Comparison of ENCODE assay signal across 8 mouse cellular contexts in genomic region chr1:160195337-160195663, GRCm38 (mm10). TPM values are rescaled to one million over a fixed set of nuclear protein-coding genes. Genes with fewer than 3 reads are reported as not detected.
A peak's percentile ranks its signal among the peaks of the same experiment; 100 is the strongest.
DNase-seq lines count a peak whose midpoint lies in the region; ATAC-seq lines count a peak whose summit lies in the region.

No protein-coding gene starts in this region.

- peak overlapping the region; percentile 87 for H3K9ac ChIP-seq in heart, embryonic 13.5 days

- intact Hi-C loops in heart, postnatal 10 days (cut with DNase I), result loop anchor here (2.0 to 10.0 kb wide), 2 partner anchors 18 to 960 kb away; partner anchors contain the start of genes Cacybp and Cop1
- intact Hi-C loops in gastrocnemius, postnatal 36 days (cut with DNase I), result loop anchor here (1.0 kb wide), 1 partner anchor 17 kb away; the partner anchor contains the start of gene Cacybp

- peak overlapping the region; percentile 78 for H3K27ac ChIP-seq in heart, embryonic 13.5 days (replicated peaks)
- H3K27ac ChIP-seq in hindbrain, embryonic 10.5 days, result peak overlapping the region; percentile 91

- 0% methylated on average over 13 of the region's 13 CpGs for WGBS in heart, embryonic 13.5 days
- under 1% methylated on average over 13 of the region's 13 CpGs for WGBS in hindbrain, embryonic 10.5 days

- H3K36me3 ChIP-seq in heart, embryonic 13.5 days, result peaks cover 31% of the 10 kb centered on the region
- peaks cover 31% of the 10 kb centered on the region for H3K36me3 ChIP-seq in hindbrain, embryonic 10.5 days

- H3K27me3 ChIP-seq in heart, embryonic 13.5 days (replicated peaks), result no peaks in the 10 kb centered on the region
- H3K27me3 ChIP-seq in hindbrain, embryonic 10.5 days (ENCODE audit: insufficient read depth, poor library complexity, severe bottlenecking), result no peaks in the 10 kb centered on the region

- ATAC-seq in heart, embryonic 13.5 days (ENCODE audit: extremely low read depth, insufficient number of reproducible peaks, low FRiP score, low TSS enrichment), result peak; percentile 11; the same call in 1 of the 2 replicates
- peak; percentile 27 for ATAC-seq in megakaryocyte progenitor cell, adult 5-6 weeks (replicated peaks; ENCODE audit: poor library complexity)

- no peaks in the 10 kb centered on the region for H3K9me3 ChIP-seq in heart, embryonic 13.5 days
- H3K9me3 ChIP-seq in hindbrain, embryonic 10.5 days, result no peaks in the 10 kb centered on the region

- H3K4me1 ChIP-seq in heart, embryonic 13.5 days, result peaks cover 16% of the 10 kb centered on the region
- peaks cover 13% of the 10 kb centered on the region for H3K4me1 ChIP-seq in hindbrain, embryonic 10.5 days (replicated peaks)

- no peak for DNase-seq in heart, postnatal 10 days
- DNase-seq in MEL-GATA-1-ER (ENCODE audit: extremely low read depth, low read depth), result peak; percentile 35
- DNase-seq in hindbrain, embryonic 10.5 days (ENCODE audit: low spot score), result no peak
- DNase-seq in adrenal gland, adult (ENCODE audit: inconsistent age in 2 of 2, low spot score in 1 of 2), result no peak
- DNase-seq in right cerebral cortex, postnatal 10 days (ENCODE audit: low spot score in 2 of 2), result no peak
- no peak for DNase-seq in gastrocnemius, postnatal 36 days

- H3K4me3 ChIP-seq in heart, embryonic 13.5 days, result peak overlapping the region; percentile 72
- peak overlapping the region; percentile 90 for H3K4me3 ChIP-seq in hindbrain, embryonic 10.5 days

- H3K4me2 ChIP-seq in heart, embryonic 13.5 days, result peak overlapping the region; percentile 91

RNA-seq across cellular contexts. Expression of gene Mrps14, which starts 0.3 kb away (rescaled TPM):
- polyA plus RNA-seq in heart, embryonic 13.5 days (2015; fragmentation: Nextera tagmentation; extraction: Ambion mirVana), result 186 and 201 TPM in 2 replicates
- total RNA-seq in heart, postnatal 10 days (2021), result 10 to 100 TPM; 96.6 to 98.2 TPM
- polyA plus RNA-seq in hindbrain, embryonic 10.5 days (2016; fragmentation: Nextera tagmentation; extraction: Ambion mirVana), result 233 and 240 TPM in 2 replicates
- 198 and 201 TPM in 2 replicates for total RNA-seq in megakaryocyte progenitor cell, adult 5-6 weeks (2015)
- 151 and 173 TPM in 2 replicates for total RNA-seq in megakaryocyte progenitor cell, adult 5-6 weeks (2017)
- 10 to 100 TPM; 70.9 to 75.9 TPM for total RNA-seq in gastrocnemius, postnatal 36 days (2021)

RNA-seq across cellular contexts. Expression of gene Cacybp, which starts 17.4 kb away (rescaled TPM):
- polyA plus RNA-seq in heart, embryonic 13.5 days (2015; fragmentation: Nextera tagmentation; extraction: Ambion mirVana), result 150 and 170 TPM in 2 replicates
- total RNA-seq in heart, postnatal 10 days (2021), result 10 to 100 TPM; 60.5 to 62.1 TPM
- 237 and 328 TPM in 2 replicates for polyA plus RNA-seq in hindbrain, embryonic 10.5 days (2016; fragmentation: Nextera tagmentation; extraction: Ambion mirVana)
- 338 and 369 TPM in 2 replicates for total RNA-seq in megakaryocyte progenitor cell, adult 5-6 weeks (2015)
- total RNA-seq in megakaryocyte progenitor cell, adult 5-6 weeks (2017), result 281 and 317 TPM in 2 replicates
- 10 to 100 TPM; 43.8 to 49.1 TPM for total RNA-seq in gastrocnemius, postnatal 36 days (2021)

RNA-seq across cellular contexts. Expression of gene Tnn, which starts 41.9 kb away (rescaled TPM):
- polyA plus RNA-seq in heart, embryonic 13.5 days (2015; fragmentation: Nextera tagmentation; extraction: Ambion mirVana), result 0.08 TPM in 1 of 2 replicates, not detected in the other
- total RNA-seq in heart, postnatal 10 days (2021), result under 1 TPM in 1 of 2 experiments, not detected in 1; 0.10 TPM
- polyA plus RNA-seq in hindbrain, embryonic 10.5 days (2016; fragmentation: Nextera tagmentation; extraction: Ambion mirVana), result 0.07 TPM in 1 of 2 replicates, not detected in the other
- total RNA-seq in megakaryocyte progenitor cell, adult 5-6 weeks (2015), result not detected in 2 replicates
- not detected in 2 replicates for total RNA-seq in megakaryocyte progenitor cell, adult 5-6 weeks (2017)
- total RNA-seq in gastrocnemius, postnatal 36 days (2021), result not detected

Comparison
In these comparisons a context has a peak if more than half of its experiments do, and no peak if none do; other contexts are left out.
1. RNA of gene Cacybp, which starts 17.4 kb away (total RNA-seq): 281 to 369 TPM in megakaryocyte progenitor cell, adult 5-6 weeks; 60.5 to 62.1 TPM in heart, postnatal 10 days and 43.8 to 49.1 TPM in gastrocnemius, postnatal 36 days; every median in the first group is over 4 times any median in the second.